Mouse (Mus musculus) monocyte, adult 2 months (primary cell): ENCODE data around the gene Speer4d.
"Not testable (repeated sequence)": the region's sequence is repeated elsewhere in the genome, so short reads cannot be mapped to it uniquely, and the experiment has no call there.

Experiments used
- DNase-seq, 2 experiments: peaks; one replicate each; pipeline ENCODE4 v3.0.0; 2022; ENCODE audit warnings: low spot score in 2 of 2, low read depth in 1 of 2

Speer4d gene

DNA sequence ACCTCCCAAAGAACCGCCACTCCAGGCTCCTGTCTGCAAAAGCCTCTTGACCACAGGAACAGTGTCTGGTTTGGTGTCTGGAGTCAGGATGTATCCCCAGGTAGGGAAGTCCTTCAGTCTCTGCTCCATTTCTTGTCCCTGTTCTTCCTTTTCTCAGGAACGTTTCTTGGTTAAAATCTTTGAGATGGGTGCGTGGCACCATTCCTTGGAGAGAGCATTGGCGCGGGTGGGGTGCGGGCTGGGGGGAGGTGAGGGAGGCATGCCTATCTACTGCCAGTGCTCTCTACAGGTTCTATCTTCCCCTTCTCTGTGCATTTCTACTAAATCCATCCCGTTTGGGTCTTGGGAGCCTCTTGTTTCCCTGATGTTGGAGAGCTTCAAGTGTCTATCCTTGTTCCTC is 45.0 kb downstream of the Speer4d start:
- not testable (repeated sequence) for DNase-seq

DNA sequence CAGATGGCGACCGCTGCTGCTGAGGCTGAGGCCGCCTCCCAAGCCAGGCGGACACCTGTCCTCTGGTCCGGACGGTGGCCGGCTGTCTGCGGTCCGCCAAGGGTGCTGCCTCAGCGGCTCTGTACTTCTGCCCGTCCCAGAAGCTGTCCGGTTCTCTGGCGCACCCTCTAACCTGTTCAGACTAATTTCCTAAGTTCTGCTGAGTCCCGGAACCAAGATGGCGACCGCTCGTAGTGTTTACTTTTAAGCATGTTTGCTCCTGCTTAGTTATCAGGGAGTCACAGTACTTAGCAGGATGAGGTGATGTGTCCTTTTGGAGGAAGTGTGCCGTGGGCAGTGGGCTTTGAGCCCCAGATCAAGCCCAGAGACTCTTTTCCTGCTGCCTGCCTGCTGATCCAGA is 51.9 kb downstream of the Speer4d start:
- DNase-seq = not testable (repeated sequence)
